Mouse (Mus musculus) CD8-positive naive resting alpha-beta T cell, adult 57 days (primary cell): ENCODE data around the gene Zfp553. TPM values are rescaled to one million over a fixed set of nuclear protein-coding genes. Genes with fewer than 3 reads are reported as not detected.

ENCODE experiments used
- total RNA-seq: library from RNA; stranded (reverse); gene quantifications from one replicate; pipeline ENCODE4 v1.2.4, GENCODE M21; 2023

Gene Zfp553
- total RNA-seq, result 9.8 TPM

DNA sequence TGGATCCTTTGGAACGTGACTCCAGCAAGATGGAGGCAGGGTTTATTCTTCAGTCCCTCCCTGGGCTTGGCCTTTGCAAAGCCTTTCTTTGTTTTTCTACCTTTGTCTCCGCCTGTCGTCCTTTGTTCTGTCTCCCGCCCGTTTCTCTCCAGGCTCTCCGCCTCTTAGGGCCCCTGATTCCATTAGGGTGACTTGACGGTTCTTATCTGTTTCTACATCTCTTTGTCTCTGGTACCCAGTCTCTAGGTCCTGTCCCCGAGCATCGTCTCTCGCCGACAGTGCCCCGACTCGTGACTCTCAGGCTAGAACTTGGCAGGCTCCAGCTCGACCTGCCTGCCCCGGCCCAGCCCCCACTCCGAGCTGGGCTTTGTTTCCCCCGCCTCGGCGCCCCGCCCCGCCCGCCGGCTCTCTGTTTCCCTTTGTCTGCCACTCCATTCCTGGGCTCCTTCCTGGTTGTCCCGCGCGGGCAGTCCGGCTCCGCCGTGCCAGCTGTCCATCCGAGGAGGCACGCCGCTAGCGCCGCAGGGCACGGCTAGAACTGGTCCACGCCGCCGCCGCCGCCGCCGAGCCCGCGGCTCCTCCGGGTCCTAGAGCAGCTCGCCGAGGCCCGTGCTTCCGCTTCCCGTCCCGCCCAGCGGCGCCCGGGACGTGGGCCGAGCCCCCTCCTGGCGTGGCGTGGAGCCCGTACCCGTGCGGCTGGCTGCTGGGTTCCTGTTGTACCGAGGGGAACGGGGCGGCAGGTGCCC, at the start of gene Zfp553, which contains the start of gene Sept1:
Gene Zfp553, plus strand, starts transcription at position 440 of the 746 bp plus-strand sequence.
Gene Sept1, minus strand, starts transcription at position 509 of the 746 bp plus-strand sequence.

DNA sequence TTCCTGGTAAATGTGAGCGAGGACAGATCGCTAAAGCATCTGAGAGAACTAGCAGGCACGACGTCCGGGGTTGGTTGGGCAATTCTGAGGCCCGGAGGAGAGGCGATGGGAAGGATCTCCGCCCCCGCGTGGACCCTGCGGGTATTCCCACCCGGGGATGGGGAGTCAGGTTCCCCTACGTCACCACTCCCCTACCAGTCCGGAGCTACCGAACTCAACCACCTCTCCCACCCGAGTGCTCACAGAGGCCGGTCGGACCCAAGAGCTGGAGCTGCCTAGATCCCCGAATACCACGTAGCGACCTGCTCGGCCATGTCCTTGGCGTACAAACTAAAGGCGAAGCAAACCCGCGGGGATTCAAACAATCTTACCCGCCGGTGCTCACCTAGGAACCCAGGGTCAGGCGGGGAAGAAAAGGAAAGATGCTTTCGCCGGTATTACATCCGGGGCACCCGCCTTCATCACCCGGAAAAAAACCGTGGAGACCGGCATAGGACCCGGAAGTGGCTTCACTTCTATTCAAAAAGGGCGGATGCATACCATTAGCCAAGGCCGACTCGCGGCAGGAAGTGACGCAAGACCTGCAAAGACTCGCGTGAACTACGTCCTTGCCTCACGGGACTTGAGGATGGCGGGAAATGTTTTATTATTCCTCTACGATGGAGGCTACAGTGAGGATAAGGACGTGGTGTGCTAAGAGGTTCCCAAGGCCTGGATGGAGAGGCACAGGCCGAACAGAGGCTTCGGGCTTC, 37.1 kb upstream of the Zfp553 start, which contains the start of gene Cd2bp2:
Gene Cd2bp2, minus strand, starts transcription at position 507 of the 752 bp plus-strand sequence.

DNA sequence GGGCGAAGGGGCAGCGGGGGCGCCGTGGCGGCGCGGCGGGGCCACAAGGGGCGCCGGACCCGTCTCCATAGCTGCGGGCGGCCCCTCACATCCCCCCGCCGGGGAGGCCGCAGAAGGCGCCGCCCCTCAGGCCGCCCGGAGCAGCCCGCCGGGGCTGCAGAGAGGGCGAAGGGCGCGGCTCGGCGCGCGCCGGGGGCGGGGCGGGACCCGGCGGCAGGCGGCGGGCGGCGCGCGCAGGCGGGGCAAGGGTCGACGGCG, 24.6 kb upstream of the Zfp553 start, which contains the start of gene Tbc1d10b:
Gene Tbc1d10b, minus strand, starts transcription at position 174 of the 258 bp plus-strand sequence.

DNA sequence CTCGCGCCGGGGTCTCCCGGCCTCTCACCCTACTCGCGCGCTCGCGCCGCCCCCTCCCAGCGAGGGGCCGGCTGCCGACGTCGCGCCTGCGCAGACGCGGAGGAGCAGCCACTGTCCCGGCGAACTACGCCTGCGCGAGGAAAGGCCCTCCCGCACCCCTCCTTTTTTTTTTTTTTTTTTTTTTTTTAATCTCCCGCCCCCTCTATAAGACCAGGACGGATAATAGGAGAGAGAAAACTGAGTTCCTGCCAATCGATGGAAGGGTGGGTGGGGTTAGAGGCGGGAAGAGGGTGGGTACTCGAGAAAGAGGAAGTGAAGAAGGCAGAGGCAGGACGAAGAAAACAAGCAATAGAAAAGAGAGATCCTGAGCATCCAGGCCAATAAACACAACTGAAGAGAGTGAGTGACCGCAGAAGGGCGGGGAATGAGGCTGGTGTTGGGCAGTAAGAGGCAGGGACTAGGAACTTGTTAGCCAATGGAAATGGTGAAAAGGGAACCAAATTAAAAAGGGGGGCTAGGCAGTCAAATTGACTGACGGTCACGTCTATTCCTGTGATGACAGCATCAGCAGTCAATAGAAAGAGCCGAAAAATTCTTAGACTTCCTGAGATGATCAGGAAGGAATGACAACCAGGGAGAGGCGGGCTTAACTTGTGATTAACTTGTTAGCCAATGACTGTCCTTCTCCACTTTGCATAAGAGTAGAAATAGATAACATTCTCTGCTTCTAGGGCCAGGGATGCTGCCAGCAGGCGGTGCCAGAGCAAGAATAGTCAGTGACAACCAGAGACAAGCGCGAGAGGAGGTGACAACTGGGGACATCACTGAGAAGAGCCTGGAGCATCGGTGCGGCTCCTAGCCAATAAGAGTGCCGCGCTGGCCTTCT, 24.1 kb upstream of the Zfp553 start, which contains the start of gene Mylpf:
Gene Mylpf, plus strand, starts transcription at position 338 of the 886 bp plus-strand sequence.

DNA sequence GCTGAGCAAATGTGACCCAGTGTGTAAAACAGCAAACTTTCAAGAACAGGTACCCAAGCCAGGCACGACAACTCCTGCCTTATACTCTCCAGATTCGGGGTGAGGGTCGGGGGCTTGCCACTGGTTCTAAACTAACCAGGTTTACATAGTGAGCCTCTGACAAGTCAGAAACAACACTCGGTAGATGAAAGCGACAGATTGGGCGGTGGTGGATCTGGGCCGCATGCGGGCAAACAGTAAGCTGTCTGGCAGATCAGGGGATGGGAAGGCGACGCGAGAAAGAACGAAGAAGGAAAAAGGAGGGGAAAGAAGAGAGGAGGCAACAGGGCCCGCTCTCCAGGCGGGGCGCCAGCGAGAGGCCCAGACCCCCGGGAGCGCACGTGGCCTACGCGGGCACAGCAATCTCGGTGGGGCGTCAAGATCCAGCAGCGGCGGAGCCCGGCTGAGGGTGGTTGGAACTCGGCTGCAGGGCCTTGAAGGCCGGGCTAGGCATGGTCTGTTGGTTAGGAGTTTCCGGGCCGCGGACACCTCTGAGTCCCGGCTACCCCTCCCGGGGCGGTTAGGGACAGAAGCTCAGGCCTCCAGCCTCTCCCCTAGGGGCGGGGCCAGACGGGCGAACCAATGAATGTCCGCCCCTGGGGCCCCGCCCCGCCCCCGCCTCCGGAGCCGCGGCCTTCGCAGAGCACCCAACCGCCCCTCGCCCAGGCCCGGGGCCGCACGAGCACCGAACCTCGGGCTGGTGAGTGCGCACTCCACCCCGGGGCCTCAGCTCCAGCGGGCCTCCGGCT, 11.2 kb downstream of the Zfp553 start, which contains the start of gene Zfp771:
Gene Zfp771, plus strand, starts transcription at position 405 of the 788 bp plus-strand sequence.

DNA sequence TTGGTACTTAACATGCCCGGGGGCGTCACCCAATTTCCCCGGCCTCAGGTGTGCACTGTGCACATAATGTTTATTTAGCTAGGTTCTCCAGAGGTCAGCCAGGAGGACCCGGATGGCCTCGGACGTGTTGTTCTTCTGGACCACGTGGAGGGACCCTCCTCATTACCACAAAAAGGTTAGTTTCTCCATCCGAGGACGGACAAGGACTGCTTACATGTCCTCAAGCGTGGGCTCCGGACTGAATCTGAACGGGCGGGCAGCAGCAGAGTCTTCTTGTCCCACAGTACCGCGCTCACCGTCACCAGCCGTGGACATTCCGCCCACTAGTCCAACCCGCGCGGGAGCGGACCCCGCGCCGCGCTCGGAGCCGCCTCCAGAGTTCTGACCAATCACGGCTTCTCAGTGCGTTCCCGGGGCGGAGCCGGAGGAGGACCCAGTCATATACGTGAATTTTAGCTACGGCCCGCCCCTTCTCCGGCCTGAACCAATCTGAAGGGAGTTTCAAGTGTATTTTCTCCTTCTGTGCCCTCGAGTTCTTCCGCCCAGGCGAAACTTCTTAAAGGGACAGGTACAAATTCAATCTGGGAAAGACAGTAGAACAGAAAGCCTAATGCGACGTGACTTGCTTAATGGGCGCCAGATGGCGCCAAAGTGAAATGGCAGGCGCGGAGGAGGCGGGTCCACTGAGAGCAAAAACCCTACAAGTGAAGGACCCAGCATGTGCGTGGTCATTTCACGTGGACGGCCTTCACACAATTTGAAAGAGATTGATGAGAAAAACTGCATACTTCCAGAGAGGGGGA, 27.6 kb downstream of the Zfp553 start, which contains the start of gene Dctpp1:
Gene Dctpp1, minus strand, starts transcription at position 401 of the 803 bp plus-strand sequence.

DNA sequence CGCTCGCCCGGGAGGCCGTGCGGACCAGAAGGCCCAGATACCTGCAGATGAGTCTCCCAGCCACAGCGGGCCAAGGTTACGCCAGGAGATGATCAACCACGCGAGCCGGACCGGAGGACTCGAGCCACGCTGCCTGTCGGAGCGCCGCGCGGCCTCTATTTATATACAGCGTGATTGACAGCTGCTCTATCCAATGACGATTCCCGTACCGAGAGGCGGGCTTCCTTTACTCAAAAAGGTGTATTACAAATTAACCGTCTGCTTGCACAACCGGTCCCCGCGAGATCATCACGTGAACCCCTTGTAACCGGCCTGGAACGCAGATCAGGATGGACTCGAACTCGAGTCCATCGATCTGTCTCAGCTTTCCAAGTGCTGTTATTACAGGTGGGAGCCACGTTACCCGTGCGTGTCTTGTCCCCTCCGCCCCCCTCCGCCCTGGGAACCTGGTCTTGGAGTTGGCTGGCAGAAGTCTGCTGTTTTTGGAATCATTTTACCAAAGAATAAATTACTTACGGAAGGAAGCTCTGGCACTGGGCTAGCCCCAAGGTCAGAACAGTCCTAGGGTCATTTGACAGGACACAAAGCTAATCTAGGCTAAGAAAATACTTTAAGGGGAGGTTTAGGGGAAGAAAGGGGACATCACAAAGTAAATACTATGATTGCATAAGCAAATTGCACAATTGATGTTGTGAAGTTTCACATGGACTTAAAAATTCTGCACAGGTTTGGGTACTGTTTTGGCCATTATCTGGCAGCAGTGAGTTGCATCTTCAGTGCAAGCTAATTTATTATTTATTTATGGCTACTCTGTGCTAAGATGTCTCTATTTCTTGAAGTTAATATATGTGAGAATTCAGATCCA, 41.3 kb downstream of the Zfp553 start, which contains the start of gene Sephs2:
Gene Sephs2, minus strand, starts transcription at position 131 of the 865 bp plus-strand sequence.

Other genes starting within 250 kb of the Zfp553 start
- 25.6 TPM for gene Mvp, start 218.4 kb upstream of the Zfp553 start, total RNA-seq
- gene Pagr1b, start 216.6 kb upstream of the Zfp553 start, total RNA-seq, result not detected
- 3.0 TPM for gene Pagr1a, start 215.7 kb upstream of the Zfp553 start, total RNA-seq
- gene Gm42742, start 212.0 kb upstream of the Zfp553 start, total RNA-seq, result 43.4 TPM
- gene Prrt2, start 211.8 kb upstream of the Zfp553 start, total RNA-seq, result 2.1 TPM
- gene Maz, start 206.0 kb upstream of the Zfp553 start, total RNA-seq, result 202 TPM
- 2.7 TPM for gene Kif22, start 190.6 kb upstream of the Zfp553 start, total RNA-seq
- 4.4 TPM for gene Zg16, start 145.7 kb upstream of the Zfp553 start, total RNA-seq
- gene AI467606, start 141.7 kb upstream of the Zfp553 start, total RNA-seq, result 73.9 TPM
- gene Qprt, start 110.8 kb upstream of the Zfp553 start, total RNA-seq, result 37.4 TPM
- 313 TPM for gene Spn, start 95.2 kb upstream of the Zfp553 start, total RNA-seq
- gene Cd2bp2, start 37.0 kb upstream of the Zfp553 start, total RNA-seq, result 70.5 TPM
- 51.7 TPM for gene Tbc1d10b, start 24.6 kb upstream of the Zfp553 start, total RNA-seq
- gene Mylpf, start 24.2 kb upstream of the Zfp553 start, total RNA-seq, result 24.1 TPM
- 581 TPM for gene Sept1, start 69 bp downstream of the Zfp553 start, total RNA-seq
- 15.3 TPM for gene Zfp771, start 11.2 kb downstream of the Zfp553 start, total RNA-seq
- 20.0 TPM for gene Dctpp1, start 27.6 kb downstream of the Zfp553 start, total RNA-seq
- 27.3 TPM for gene Sephs2, start 41.0 kb downstream of the Zfp553 start, total RNA-seq
- 187 TPM for gene Itgal, start 63.2 kb downstream of the Zfp553 start, total RNA-seq
- not detected for gene Zfp768, start 112.5 kb downstream of the Zfp553 start, total RNA-seq
- 21.9 TPM for gene Zfp747, start 143.0 kb downstream of the Zfp553 start, total RNA-seq
- 3.9 TPM for gene 9130019O22Rik, start 154.1 kb downstream of the Zfp553 start, total RNA-seq
- gene E430018J23Rik, start 160.6 kb downstream of the Zfp553 start, total RNA-seq, result 9.9 TPM
- 10.4 TPM for gene Zfp764, start 173.8 kb downstream of the Zfp553 start, total RNA-seq
- gene Zfp688, start 189.0 kb downstream of the Zfp553 start, total RNA-seq, result 16.1 TPM
- 6.5 TPM for gene Zfp689, start 216.1 kb downstream of the Zfp553 start, total RNA-seq
- 102 TPM for gene Prr14, start 226.6 kb downstream of the Zfp553 start, total RNA-seq
- gene Fbrs, start 246.1 kb downstream of the Zfp553 start, total RNA-seq, result 191 TPM